Mouse (Mus musculus) bone marrow, adult 2 months (tissue): Measurements from ENCODE around the gene Dlx5. TPM values are rescaled to one million over a fixed set of nuclear protein-coding genes. Genes with fewer than 3 reads are reported as not detected.

Experiments
- H3K27ac ChIP-seq: fragments of 200-500 bp; 2 replicates; pipeline ENCODE4 v1.5.1; 2012; ENCODE audit warnings: low read depth, mild to moderate bottlenecking, control low read depth, inconsistent platforms, low read length; ENCODE audit not compliant: control insufficient read depth, poor library complexity, insufficient read depth
- H3K4me1 ChIP-seq: fragments of 200-500 bp; 2 replicates; pipeline ENCODE4 v1.6.1; 2011; ENCODE audit warnings: low read length; ENCODE audit not compliant: control insufficient read depth, insufficient read depth
- H3K4me3 ChIP-seq: fragments of 200-500 bp; replicated peaks from 2 replicates; pipeline ENCODE3; 2011; ENCODE audit warnings: mild to moderate bottlenecking, low read depth, low read length, control low read depth; ENCODE audit not compliant: control insufficient read depth
- CTCF ChIP-seq: fragments of 200-500 bp; IDR thresholded peaks from 2 replicates; pipeline ENCODE4 v1.5.1; 2011; ENCODE audit warnings: low read length, control low read depth; ENCODE audit not compliant: control insufficient read depth, insufficient read depth
- POLR2A ChIP-seq: fragments of 200-500 bp; IDR thresholded peaks from 2 replicates; pipeline ENCODE4 v1.6.1; 2011; ENCODE audit warnings: low read depth, mild to moderate bottlenecking, control low read depth, low read length, borderline replicate concordance; ENCODE audit not compliant: control insufficient read depth
- WGBS: fragments of 180-500 bp; shearing (Covaris S2); methylation state at CpG from one replicate; pipeline ENCODE4 v1.1.7; 2018; 5-methylcytosine and 5-hydroxymethylcytosine counted together
- polyA plus RNA-seq: library from polyadenylated mRNA; stranded (reverse); fragments of >200 nt; gene quantifications from 2 replicates; pipeline ENCODE4 v1.2.4, GENCODE M21; 2011; ENCODE audit warnings: low replicate concordance; ENCODE audit not compliant: missing spikeins, insufficient read depth, insufficient read length

Dlx5 gene
- polyA plus RNA-seq, 1 experiment: 1.8 TPM

DNA sequence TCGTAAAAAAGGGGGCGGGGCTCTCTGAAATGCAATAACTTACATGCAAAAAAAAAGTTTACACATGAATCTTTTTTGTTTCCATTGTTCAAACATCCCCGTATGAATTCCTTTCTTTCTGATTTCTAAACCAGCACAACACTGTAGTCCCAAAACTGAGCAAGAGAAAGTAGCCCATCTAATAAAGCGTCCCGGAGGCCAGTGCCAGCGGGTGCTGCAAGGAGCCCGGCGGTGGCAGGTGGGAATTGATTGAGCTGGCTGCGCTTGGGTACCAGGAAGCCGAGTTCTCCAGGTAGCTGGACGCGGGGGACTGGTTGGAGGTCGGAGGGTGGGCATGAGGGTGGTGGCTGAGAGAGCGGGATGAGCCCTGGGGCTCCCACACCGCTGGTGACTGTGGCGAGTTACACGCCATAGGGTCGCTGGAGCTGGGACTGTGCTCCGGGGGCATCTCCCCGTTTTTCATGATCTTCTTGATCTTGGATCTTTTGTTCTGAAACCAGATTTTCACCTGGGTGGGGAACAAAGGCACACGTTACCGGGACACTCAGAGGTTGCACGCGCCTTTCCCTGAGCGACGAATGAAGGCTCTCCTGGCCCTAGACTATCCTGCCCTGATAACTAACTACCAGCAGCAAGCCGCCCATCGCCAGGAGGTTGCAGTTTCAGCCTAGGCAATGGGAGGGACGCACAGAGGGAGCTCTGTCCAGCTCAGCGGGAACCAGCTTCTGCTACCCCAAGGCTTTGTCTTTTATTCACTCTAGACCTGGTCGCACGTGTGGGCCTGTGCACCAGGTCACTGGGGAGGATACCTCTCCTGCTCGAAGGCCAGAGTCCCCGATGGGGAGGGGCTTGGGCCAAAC, 3.7 kb downstream of the Dlx5 start:
- Histone ChIP-seq H3K4me3 (no peak overlapping the region), H3K4me1 (no peaks in the 10 kb centered on the region), H3K27ac (no peak overlapping the region)
- TF ChIP-seq POLR2A: no peak
- no peak for TF ChIP-seq CTCF
- WGBS: 6% methylated on average over 34 of the region's 34 CpGs

- WGBS: 10% methylated on average over 5 of the region's 5 CpGs
- TF ChIP-seq CTCF (no peak), POLR2A (no peak)
- H3K4me3 ChIP-seq: no peak overlapping the region
- no peaks in the 10 kb centered on the region for H3K4me1 ChIP-seq
- H3K27ac ChIP-seq: no peak overlapping the region
These were observed 4.5 kb downstream of the Dlx5 start for GRCm38 (mm10) chr6:6877346-6877910.

- Histone ChIP-seq H3K4me1 (no peaks in the 10 kb centered on the region), H3K27ac (no peak overlapping the region), H3K4me3 (no peak overlapping the region)
- WGBS: 12% methylated on average over 7 of the region's 7 CpGs
- TF ChIP-seq POLR2A (no peak), CTCF (no peak)
These were observed 5.2 kb downstream of the Dlx5 start for GRCm38 (mm10) chr6:6876731-6877130.

DNA sequence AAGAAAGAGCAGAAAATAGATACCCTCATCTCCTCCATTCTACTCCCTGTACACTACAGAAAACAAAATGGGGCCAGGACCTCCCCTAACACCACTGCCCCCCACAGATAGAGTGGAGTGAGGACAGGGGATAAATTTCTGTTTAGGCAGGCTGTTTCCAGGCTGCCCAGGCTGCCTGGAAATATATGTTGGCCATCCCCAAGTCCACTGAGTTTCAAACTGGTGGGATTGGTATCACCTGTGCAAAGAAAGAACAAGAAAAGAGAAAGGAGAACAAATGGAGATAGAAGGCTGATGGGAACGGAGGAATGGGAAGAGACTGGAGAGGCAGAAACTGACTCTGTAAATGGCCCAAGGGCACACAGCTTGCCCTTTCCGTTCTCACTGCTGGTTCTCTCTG, 5.7 kb downstream of the Dlx5 start:
- 9% methylated on average over 2 of the region's 2 CpGs for WGBS
- no peak overlapping the region for H3K27ac ChIP-seq
- no peak for TF ChIP-seq CTCF
- TF ChIP-seq POLR2A: no peak
- H3K4me3 ChIP-seq: no peak overlapping the region
- no peaks in the 10 kb centered on the region for H3K4me1 ChIP-seq

- WGBS: 16% methylated on average over 9 of the region's 9 CpGs
- TF ChIP-seq CTCF: no peak
- no peak for TF ChIP-seq POLR2A
- H3K27ac ChIP-seq: no peak overlapping the region
- H3K4me3 ChIP-seq: no peak overlapping the region
- H3K4me1 ChIP-seq: no peaks in the 10 kb centered on the region
These were observed 6.2 kb downstream of the Dlx5 start for GRCm38 (mm10) chr6:6875676-6876075.

DNA sequence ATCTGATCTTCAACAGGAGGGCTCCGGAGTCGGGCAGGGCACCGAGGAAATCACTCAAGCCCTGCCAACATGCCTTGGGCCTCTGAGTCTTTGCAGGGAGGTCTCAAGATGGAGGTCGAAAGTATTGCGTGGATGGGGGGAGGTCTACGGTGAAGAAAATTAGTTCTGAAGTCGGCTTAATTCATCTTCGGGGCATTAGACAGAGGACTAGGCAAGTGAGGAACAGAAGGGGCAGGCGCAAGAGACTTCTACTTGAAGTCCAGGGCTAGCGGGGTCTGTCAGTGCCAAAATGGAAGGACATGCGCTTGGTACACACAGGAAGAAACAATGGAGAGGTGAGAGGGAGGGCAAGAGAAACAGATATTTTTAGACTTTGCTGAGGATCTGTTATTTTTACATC, 6.7 kb downstream of the Dlx5 start:
- whole genome bisulfite sequencing: 7% methylated on average over 11 of the region's 11 CpGs
- H3K4me1 ChIP-seq: no peaks in the 10 kb centered on the region
- no peak for TF ChIP-seq CTCF
- no peak for TF ChIP-seq POLR2A

DNA sequence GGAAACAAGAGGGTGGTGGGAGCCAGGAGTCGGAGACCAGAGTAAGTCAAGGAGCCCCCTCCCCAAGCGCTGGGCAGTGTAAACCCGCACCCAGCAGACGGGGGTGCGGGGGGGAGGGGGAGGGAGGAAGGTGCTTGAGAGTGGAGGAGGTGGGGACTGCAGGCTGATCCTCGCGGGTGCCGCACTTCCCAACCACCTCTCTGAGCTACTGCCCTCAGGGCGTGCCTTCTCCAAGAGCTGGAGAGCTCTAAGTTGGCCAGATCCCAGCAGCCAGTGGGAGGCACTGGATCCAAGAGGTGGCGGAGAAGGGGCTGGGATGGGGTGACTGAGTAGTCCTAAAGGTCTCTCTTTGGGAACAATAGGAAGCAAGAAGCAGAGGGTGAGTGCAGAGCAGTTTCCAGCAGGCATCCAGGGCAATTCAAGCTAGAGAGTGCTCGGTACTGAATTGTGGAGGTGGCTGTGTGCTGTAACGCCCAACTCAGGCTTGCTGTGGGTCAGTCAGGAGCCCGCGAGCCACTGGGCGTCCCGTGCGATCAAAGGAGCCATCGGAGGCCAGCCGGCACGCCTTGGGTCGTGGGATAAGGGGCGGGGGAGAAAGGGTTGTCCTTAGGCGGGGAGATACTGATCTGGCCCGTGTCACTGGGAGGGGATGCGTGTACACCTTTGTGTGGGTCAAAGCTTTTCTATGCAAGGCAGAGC, 7.7 kb downstream of the Dlx5 start:
- H3K4me1 ChIP-seq: no peaks in the 10 kb centered on the region
- TF ChIP-seq POLR2A: no peak
- no peak for TF ChIP-seq CTCF
- WGBS: 7% methylated on average over 24 of the region's 25 CpGs
- H3K4me3 ChIP-seq: no peak overlapping the region
- H3K27ac ChIP-seq: no peak overlapping the region

More for the DNA sequence above, 6.7 kb downstream of the Dlx5 start:
- Histone ChIP-seq H3K4me3 (no peak overlapping the region), H3K27ac (no peak overlapping the region)

GRCm38 (mm10) chr6:6873476-6874072, 8.3 kb downstream of the Dlx5 start:
- 6% methylated on average over 19 of the region's 19 CpGs for WGBS
- H3K4me1 ChIP-seq: no peaks in the 10 kb centered on the region
- TF ChIP-seq CTCF (no peak), POLR2A (no peak)
- H3K4me3 ChIP-seq: no peak overlapping the region
- H3K27ac ChIP-seq: no peak overlapping the region
